Mouse (Mus musculus): ENCODE measurements at regions not wholly inside any gene's neighbourhood (a gene's known extent, or its start where the extent isn't known, plus 50 kb on each side); places are given as distances from the start of the nearest gene placed in this dataset.

DNA sequence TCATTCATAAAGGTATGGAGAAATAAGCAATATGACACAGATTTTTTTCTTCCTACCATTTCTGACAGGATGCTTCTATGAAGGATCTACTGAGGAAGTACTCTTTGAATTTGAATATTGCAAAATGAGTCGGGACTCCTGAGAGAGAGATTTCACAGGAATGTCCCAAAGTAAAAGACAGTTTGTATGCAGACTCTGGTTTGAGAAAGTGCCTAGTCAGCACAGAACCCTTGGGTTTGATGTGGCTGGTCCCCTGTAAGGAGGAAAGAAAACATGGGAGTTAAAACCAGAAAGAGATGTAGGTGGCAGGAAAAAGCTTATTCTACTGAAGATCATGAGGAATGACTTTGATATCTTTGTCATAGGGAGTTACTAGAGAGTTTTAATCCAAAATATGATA is 405.6 kb upstream of the Klf4 start:
- no peak for DNase-seq (ENCODE audit: low read depth)

DNA sequence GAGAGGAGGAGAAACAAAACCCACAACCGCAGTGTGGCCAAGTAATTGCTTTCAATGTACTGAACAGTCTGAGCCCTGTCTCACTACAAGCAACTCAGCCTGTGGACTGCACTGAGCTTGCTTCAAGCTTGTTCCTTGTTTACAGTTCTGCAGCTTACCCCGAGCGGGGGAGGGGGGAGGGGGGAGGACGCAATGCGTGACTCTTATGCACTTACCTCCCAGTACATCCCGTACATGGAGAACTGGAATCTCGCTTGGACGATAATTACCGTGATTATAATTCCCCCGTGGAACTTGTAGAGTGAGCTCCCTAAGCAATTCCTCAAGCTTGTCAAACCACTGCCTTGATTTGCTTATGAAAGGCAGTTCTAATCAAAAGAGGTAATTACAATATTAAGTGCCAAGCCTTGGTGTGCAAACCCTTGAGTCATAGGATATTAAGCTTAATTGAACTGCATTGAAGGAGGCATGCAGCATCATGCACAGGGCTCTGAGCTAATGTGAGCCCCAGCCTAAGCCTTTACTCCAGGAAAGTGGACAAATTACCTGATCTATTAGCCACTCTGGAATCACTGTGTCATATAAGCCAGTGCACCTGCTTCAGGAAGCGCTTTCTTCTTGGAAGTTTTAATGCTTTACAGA is 397.0 kb upstream of the Klf4 start:
- no peak for DNase-seq (ENCODE audit: low read depth)

DNA sequence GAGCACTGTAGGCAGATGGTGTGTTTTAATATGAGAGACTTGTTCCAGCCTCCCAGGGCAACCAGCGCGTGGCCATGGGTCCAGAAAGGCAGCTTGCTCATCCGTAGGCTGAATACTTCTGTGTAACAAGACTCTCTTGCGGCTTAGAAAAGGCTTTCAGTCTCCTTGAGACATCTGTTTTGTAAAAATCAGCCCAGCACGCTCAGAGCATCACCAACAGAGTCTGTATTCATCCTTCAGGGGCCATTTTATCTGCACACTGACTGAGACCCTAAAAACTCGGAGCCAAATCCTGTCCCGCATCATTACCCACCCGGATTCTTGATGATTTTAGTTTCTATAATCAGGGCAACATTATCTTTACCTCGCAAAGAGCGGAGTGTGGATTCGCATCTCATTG is 396.4 kb upstream of the Klf4 start:
- DNase-seq (ENCODE audit: low read depth): no peak

DNA sequence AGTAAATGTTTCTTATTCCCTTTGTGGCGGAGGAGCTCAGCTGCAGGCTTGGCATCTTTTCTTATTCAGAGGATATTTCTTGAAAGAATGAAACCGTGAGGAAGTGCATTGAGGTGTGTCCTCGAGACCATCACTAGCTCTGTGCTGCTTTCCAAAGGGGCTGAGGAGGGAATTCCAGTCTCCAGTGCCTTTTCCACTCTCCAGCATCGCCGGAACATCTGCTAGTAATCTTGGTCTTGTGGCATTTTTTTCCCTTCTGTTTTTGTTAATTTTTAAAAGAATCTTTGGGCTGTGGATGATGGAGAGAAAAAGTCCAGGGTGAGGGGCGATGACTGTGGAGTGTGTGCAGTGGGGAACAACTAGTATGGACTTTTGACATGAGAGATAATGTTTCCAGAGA is 395.9 kb upstream of the Klf4 start:
- DNase-seq (ENCODE audit: low read depth): no peak

DNA sequence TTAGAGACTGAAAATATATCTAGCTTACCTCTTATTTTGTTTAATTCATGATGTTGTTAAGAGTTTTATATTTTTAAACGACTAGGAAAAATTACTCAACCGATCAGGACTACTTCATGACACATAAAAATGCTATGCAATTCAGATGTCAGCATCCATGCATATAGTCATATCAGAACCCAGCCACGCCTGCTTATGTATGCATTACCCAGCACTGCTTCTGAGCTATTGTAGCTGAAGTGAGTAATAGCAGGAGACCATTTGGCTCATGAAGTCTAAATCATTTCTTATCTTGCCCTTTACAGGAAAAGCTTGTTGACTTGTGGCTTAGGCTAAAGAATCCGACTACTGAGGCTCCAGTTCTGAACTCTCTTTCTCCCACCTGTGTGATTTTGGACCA is 395.1 kb upstream of the Klf4 start:
- no peak for DNase-seq (ENCODE audit: low read depth)

DNA sequence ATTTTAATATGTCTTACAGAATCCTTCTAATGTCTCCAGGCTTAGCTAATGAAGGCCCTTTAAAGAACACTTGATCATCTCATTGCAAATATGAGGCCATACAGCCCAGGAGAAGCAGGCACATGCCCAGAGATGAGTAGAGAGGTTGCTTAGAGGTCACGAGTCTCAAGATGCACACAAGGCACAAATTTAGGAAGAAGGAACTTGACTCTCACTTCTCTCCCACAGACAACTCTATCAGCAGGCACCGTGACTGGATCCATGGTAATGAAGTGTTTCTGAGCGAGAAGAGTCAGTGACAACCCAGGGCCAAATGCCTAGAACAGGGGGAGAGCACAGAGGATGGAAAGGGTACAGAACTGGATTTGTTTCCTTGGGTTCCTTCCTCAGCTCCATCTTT is 392.7 kb upstream of the Klf4 start:
- DNase-seq (ENCODE audit: low read depth): no peak

DNA sequence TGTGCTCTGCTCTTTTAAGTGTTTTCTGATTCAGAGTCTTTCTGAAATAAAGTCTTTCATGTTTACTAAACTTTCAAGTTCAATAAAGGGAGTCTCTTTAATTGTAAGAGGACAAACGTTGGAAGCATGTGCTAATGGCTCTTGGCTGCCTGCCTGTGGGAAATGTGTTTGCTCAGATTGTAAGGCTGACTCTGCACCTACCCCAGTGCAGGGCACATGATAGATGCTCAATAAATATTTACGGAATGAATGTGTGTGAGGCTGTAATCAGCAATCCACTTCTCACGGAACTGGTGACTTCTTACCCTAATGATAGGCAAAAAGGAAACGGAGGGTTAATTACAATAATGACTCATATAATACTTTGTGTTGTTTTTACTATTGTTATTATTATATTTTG is 389.0 kb upstream of the Klf4 start:
- DNase-seq (ENCODE audit: low read depth): no peak

DNA sequence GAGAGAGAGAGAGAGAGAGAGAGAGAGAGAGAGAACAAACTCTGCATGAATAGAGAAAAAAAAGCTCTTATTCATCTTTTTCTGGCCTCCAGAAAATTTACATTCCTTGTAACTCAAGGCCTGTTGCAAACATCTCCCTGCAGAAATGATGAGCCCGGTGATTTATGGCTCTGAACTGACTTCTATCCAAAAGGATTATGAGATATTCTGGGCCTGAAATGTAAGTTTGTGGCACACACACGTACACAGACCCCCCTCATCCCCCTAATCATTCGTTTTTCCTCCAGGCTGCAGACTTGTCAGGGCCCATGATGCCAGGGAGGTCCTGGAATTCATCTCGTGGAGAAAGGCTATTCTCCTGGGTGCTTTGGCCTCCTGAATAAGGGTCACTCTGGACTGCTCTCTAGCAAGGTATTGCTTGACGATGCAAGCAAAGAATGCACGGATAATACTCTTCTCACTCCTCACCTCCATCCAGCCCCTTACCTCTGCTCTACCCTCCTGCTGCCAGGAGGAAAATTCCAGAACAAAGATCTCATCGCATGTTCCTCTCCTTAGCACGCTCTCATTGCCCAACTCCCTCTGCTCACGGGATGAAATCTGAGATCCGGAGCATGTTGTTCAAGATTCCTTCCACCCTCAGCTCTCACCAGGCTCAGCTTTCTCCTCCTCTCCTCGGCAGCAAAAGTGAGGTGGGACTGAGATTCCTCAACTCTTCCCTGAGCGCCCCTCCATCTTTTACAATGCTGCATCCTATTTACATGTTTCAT is 362.0 kb upstream of the Klf4 start:
- DNase-seq (ENCODE audit: low read depth): no peak

DNA sequence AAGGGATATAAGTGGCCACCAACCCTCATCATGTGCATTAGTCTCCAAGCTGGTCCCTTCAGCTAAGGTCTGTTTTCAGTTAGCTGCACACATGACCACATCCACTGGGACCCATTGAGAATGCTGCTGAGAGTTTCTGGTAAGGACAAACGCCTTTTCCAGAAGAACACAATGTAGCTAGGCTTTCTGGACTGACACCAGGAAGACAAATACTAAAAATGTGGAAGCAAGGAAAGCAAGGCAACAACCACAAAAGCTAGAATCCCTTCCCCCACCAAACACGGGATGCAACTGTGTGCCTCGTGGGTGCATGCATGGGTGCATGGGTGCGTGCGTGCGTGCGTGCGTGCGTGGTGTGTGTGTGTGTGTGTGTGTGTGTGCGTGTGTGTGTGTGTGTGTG is 359.4 kb upstream of the Klf4 start:
- DNase-seq (ENCODE audit: low read depth): no peak

DNA sequence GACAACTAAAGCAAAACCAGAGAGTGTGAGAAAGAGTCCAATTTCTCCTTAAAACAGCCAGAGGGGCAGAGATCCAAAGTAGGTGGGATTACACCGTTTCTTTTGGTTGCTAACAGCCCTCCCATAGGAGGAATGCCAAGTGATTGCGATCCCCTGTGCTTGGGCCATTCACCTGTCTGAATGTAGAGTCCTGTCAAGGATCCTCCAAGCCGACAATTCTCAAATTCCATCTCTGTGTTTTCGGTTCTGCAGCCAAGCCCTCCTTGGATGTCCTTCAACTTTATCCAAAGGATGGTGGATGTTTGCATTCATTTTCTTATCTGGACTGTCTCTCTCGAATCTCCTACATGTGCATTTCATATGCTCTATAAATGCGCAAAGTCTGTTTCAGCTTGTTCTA is 355.3 kb upstream of the Klf4 start:
- DNase-seq (ENCODE audit: low read depth): no peak

DNA sequence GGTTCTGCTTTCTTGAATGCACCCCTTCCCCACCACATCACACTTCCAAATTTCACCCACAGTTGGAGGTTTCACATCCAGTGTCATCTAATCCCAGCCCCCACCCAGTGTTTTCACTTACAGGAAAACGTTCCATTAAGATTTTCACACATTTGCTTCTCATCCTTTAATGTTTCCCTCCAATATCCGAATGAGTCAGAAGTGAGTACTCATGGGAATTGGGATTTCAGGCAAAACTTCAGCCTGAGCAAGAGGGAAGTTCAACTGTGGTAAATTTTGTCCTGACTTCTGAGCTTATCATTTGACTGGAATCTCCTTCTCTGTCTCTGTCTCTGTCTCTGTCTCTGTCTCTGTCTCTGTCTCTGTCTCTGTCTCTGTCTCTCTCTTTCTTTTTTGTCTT is 350.3 kb upstream of the Klf4 start:
- no peak for DNase-seq (ENCODE audit: low read depth)

DNA sequence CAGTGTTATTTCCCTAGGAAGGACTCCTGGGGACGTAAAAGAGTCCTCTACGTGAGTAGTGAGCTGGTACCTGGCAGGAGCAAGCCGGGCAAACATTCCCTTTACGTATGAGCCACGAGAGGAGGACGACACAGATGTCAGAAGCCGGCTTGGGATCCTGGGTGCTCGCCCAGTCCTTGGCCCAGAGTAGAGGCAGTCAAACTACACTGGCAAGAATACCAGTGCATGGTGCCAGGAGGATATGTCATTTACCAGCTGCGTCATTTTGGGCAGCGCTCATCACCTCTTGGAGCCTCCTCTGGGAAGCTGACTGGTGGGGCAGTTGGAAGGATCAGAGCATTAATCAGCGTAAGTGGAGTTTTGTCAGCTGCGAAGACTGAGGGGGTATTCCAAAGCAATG is 343.0 kb upstream of the Klf4 start:
- peak; percentile 36 for DNase-seq (ENCODE audit: low read depth)

DNA sequence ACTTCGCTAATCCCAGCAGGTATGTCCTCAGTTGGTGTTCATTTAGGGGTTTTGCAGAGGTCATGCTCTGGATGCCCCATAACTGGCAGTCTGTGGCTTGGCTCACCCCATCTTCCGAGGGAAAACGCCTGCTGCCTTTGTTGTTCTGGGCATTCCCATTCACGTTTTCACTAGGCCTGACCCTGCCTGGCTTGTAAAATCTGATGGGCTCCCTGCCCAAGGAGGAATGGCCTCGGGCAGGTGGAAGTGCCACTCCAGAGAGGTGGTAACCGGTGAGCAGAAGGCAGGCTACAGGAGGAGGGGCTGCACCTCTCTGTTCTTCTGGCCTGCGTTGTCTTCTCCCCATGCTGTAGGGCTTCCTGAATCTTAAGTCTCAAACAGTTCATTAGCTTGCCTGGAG is 342.6 kb upstream of the Klf4 start:
- DNase-seq (ENCODE audit: low read depth): peak; percentile 12

DNA sequence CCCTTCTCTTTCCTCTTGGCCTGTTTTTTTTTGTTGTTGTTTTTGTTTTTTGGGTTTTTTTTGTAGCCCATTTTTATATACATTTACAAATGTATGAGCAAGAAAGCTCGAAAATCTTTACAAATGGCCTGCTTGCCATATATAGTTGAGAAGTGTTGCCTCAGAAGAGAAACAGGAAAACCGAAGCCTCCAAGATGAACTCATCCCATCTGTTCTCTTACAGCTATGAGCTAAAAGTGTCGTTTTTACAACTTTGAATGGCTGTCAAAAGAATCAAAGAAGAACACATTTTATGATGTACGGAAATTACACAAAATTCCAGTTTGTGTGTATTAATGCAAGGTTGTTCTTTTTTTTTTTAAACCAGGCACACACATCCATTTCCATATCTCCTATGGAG is 342.0 kb upstream of the Klf4 start:
- DNase-seq (ENCODE audit: low read depth): no peak

DNA sequence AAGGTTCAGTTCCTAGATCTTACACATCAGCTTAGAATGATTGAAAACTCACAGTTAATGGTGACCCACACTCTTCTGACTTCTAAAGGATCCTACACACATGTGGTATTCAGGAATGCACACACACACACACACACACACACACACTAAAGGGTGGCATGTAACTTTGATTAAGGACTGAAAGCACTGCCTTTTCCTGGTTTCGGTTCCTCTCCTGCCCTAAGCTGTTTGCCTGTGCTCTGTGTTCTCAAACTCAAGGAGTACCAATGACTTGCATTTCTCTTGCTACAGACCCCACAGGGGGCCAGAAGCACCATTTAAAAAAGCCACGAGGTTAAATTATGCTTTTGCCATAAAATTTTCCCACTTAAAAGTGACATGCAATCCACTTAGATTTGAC is 327.8 kb upstream of the Klf4 start:
- DNase-seq (ENCODE audit: low read depth): no peak

DNA sequence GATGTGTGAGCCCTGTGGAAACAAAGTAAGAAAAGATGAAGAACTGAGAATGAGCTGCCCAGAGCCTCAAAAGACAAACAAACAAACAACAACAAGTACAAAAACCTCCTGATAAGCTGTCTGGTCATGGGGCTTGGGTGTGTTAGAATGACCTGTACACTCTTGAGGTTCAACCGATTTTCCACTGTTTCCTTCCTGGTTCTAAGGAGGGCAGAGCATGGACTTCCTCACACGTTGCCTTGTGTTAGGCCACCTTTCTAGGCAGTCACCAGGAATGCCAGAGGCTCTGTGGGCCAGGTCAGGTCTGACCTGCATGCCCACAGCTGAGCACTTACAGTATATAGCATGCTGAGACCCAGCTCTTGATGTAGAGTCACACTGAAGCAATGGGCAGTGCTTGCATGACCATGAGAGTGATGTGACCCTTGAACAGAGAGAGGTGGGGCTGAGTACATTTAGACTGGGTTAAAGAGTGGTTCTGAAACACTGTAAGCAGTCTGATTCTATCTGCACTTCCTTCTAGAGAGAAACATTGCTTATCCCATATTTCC is 327.0 kb upstream of the Klf4 start:
- no peak for DNase-seq (ENCODE audit: low read depth)

DNA sequence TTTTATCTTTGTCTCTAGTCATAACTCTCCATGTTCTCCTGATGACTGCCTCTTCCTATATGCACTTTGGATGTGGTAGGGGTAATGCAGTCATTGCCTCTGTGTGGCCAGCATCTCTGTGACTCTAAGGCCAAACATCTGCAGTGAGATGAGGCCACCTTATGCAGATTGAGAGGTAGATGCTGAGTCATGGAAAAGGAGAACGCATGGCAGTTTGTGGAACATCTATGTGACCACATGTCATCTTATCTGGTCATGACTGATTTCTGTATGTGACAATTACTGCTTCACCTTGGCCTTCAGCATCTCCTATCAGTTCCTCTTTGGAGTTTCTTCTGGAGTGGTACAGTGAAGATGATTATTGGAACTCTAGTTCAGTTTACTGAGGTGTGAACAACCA is 319.2 kb upstream of the Klf4 start:
- DNase-seq (ENCODE audit: low read depth): no peak

DNA sequence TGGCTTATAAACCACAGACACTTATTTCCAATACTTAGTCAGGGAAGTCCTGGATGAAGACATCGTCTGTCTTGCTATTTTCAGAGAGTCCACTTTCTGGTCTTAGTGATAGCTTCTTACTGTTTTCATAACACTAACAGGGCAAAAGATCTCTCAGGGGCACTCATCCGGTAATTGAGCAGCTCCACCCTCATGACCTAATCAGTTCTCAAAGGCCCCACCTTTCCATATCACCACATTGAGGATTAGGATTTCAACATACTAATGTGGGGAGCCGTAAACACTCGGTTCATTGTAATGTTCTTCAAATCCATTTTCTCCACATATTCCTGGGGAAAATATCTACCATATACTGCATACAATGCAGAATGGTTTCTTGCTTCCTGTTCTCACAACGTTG is 318.8 kb upstream of the Klf4 start:
- no peak for DNase-seq (ENCODE audit: low read depth)

DNA sequence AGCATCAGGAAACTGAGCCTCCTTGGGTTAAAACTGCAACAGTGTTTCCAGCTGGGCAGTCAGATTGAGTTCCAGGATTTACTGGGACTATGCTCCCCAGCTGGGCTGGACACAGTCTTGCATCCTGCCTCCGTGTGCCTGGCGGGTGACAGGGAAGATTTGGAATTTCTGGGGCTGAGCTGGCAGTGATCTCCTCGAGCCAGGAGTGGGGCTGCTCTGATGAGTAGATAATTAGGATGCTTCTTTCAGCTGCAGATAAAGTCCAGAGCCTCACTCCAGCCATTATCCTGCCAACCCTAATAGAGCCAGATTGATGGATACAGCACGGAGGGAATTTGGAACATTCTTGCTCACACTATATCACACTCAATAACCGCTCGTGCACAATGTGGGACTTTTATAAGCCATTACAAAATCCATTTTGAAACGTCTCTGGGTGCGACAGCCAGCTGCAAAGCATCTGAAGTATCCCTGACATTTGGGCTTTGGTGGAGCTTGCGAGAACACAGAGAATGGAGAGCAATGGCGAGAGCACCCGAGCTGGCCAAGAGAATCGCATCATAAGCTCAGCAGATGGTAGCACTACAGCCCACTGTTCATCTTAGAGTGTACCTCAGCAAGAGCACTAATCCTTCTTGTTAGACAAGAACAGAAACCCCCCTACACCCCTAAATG is 311.6 kb upstream of the Klf4 start:
- DNase-seq (ENCODE audit: low read depth): no peak

DNA sequence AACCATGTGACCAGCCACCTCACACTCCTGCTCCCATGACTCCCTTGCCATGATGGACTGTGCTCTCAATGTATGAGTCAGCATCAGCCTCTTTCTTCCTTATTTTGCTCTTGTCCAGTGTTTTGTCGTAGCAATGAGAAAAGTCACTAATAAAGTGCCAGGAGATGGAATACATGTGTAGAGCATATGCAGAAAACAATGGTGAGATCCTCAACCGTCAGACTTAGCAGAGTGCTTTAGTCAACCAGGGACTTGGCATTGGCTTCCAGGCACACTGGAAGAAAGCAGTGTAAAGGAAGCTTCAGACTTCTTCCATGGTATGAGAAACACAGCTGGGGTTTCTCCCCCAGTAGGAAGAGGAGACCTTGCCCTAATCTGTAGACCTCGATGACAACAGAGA is 306.3 kb upstream of the Klf4 start:
- no peak for DNase-seq (ENCODE audit: low read depth)

DNA sequence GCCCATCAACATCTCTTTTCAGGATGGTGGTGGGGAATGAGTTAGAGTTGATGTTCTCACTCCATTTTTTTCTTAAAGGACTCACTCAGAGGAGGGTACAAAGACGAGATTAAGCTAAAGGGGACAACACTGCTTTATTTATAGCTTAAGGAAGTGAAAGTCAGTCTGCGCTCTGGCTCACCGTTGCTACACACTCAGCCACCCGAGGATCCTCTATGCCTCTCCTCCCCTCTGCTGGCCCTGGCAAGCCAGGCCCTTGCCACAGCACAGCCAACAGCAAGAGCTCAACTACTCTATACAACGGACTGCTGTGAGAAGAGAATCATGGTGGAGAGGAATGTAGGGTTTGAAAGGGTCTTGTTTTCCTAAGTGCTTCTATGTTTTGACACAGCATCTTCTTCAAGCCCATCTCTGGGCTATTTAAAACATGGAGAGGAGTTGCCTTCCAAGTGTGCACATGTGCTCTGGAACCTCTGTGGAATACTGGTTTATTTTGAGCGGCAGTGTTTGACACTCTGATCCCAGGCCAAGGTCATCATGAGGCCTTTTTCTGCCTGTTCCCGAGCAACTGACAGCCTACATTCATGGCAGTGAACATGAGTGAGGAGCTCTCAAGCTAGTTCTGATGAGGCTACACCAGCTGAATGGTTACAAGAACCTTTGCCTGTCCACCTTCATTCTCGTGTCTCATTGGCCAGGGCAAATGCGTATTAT is 291.9 kb upstream of the Klf4 start:
- DNase-seq (ENCODE audit: low read depth): no peak

DNA sequence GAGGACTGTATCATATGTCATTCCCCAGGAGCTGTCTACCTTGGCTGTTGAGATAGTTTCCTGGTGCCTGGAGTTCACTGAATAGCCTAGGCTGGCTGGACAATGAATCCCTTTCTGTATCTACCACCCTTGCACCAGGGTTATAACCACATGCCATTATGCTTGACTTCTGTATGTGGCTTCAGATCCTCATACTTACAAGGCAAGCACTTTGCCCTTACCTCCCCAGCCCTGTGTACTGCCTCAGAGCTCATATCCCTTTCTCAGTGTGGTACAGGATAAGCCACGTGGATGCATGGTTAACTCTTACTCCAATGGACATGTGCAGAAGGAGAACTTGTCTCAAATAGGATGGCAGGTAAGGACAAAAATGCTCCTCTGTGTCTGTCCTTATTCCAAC is 291.3 kb upstream of the Klf4 start:
- DNase-seq (ENCODE audit: low read depth): no peak

Measured in gonadal fat pad, adult 2 months (tissue).